Mouse (Mus musculus) bone marrow macrophage, adult 2 months (primary cell): ENCODE results near the gene Rab40c.

ENCODE experiments used
- CTCF ChIP-seq: IDR thresholded peaks from 2 replicates; pipeline ENCODE4 v1.5.1; 2012; ENCODE audit warnings: low read depth, mild to moderate bottlenecking, low read length, moderate library complexity
- POLR2A ChIP-seq: IDR thresholded peaks from 2 replicates; pipeline ENCODE4 v1.6.1; 2012; ENCODE audit warnings: mild to moderate bottlenecking, low read depth, low read length, borderline replicate concordance

- TF ChIP-seq CTCF (no peak), POLR2A (no peak)
These were observed 49.6 kb downstream of the Rab40c start for GRCm38 (mm10) chr17:25869954-25870353.
